Mouse (Mus musculus) MEL (cell line): ENCODE results near the gene Gm6583. TPM values are rescaled to one million over a fixed set of nuclear protein-coding genes. Genes with fewer than 3 reads are reported as not detected.

Experiments used
- DNase-seq: peaks from one replicate; pipeline ENCODE4 v3.0.0; 2011; ENCODE audit warnings: low read depth, low spot score
- H3K27ac ChIP-seq: 2 replicates; pipeline ENCODE4 v1.5.1; 2012; ENCODE audit warnings: low read depth, mild to moderate bottlenecking, control low read depth, low read length, moderate library complexity; ENCODE audit not compliant: control insufficient read depth
- H3K27me3 ChIP-seq, 2 experiments: fragments of 150-350 bp in 1 of 2; sonication (generic) in 1 of 2; 2 replicates each; pipeline ENCODE4 v1.6.1; 2012; ENCODE audit warnings: low read length in 2 of 2, mild to moderate bottlenecking in 2 of 2, improper control_type of control experiment in 1 of 2, moderate library complexity in 1 of 2; ENCODE audit not compliant: insufficient read depth in 2 of 2, control insufficient read depth in 1 of 2
- H3K36me3 ChIP-seq, 2 experiments: 2 replicates each; pipeline ENCODE4 v1.6.1; 2012 to 2014; ENCODE audit warnings: low read length in 2 of 2, improper control_type of control experiment in 1 of 2, inconsistent platforms in 1 of 2, mild to moderate bottlenecking in 1 of 2; ENCODE audit not compliant: insufficient read depth in 2 of 2, control insufficient read depth in 1 of 2
- H3K4me1 ChIP-seq, 2 experiments: fragments of 150-350 bp in 1 of 2; sonication (generic) in 1 of 2; 2 replicates each; pipeline ENCODE4 v1.6.1; 2012; ENCODE audit warnings: low read length in 2 of 2, improper control_type of control experiment in 1 of 2, mild to moderate bottlenecking in 1 of 2; ENCODE audit not compliant: insufficient read depth in 2 of 2, control insufficient read depth in 1 of 2
- H3K4me3 ChIP-seq, 2 experiments: fragments of 150-350 bp in 1 of 2; sonication (generic) in 1 of 2; 2 replicates each; pipeline ENCODE4 v1.5.1; 2012; ENCODE audit warnings: low read depth in 2 of 2, low read length in 2 of 2, mild to moderate bottlenecking in 2 of 2, moderate library complexity in 2 of 2, control low read depth in 1 of 2, improper control_type of control experiment in 1 of 2; ENCODE audit not compliant: control insufficient read depth in 1 of 2, insufficient read depth in 1 of 2
- H3K79me2 ChIP-seq: 2 replicates; pipeline ENCODE4 v1.6.1; 2012; ENCODE audit warnings: mild to moderate bottlenecking, low read length, moderate library complexity; ENCODE audit not compliant: control insufficient read depth, poor library complexity, insufficient read depth
- H3K9ac ChIP-seq: 2 replicates; pipeline ENCODE4 v1.6.1; 2012; ENCODE audit warnings: low read depth, mild to moderate bottlenecking, control low read depth, low read length, moderate library complexity; ENCODE audit not compliant: control insufficient read depth, poor library complexity, severe bottlenecking
- H3K9me3 ChIP-seq: fragments of 150-350 bp; sonication (generic); replicated peaks from 2 replicates; pipeline ENCODE4 v1.6.1; 2012; ENCODE audit warnings: mild to moderate bottlenecking, low read length, improper control_type of control experiment, moderate library complexity; ENCODE audit not compliant: insufficient read depth
- BHLHE40 ChIP-seq: IDR thresholded peaks from 2 replicates; pipeline ENCODE4 v1.6.1; 2012; ENCODE audit warnings: low read depth, mild to moderate bottlenecking, inconsistent platforms, low read length, improper control_type of control experiment, borderline replicate concordance
- CHD1 ChIP-seq: IDR thresholded peaks from 2 replicates; pipeline ENCODE4 v1.6.1; 2012; ENCODE audit warnings: low read depth, mild to moderate bottlenecking, inconsistent platforms, low read length, improper control_type of control experiment
- CHD2 ChIP-seq: IDR thresholded peaks from 2 replicates; pipeline ENCODE4 v1.6.1; 2011; ENCODE audit warnings: low read length, improper control_type of control experiment
- CTCF ChIP-seq, 3 experiments: IDR thresholded peaks in 2 of 3; conservative IDR thresholded peaks in 1 of 3; 2 replicates each; pipeline ENCODE4 v1.5.1; 2011 to 2012; ENCODE audit warnings: low read length in 3 of 3, low read depth in 2 of 3, mild to moderate bottlenecking in 2 of 3, improper control_type of control experiment in 1 of 3, inconsistent platforms in 1 of 3, mixed read lengths in 1 of 3, moderate library complexity in 1 of 3; ENCODE audit not compliant: control insufficient read depth in 1 of 3, insufficient read depth in 1 of 3, poor library complexity in 1 of 3, severe bottlenecking in 1 of 3
- EP300 ChIP-seq, 2 experiments: IDR thresholded peaks; 2 replicates each; pipeline ENCODE4 v1.6.1; 2011; ENCODE audit warnings: improper control_type of control experiment in 2 of 2, low read length in 2 of 2, low read depth in 1 of 2, mild to moderate bottlenecking in 1 of 2
- ETS1 ChIP-seq: IDR thresholded peaks from 2 replicates; pipeline ENCODE4 v1.6.1; 2012; ENCODE audit warnings: low read depth, mild to moderate bottlenecking, inconsistent platforms, low read length, improper control_type of control experiment, moderate library complexity
- GATA1 ChIP-seq: IDR thresholded peaks from 2 replicates; pipeline ENCODE4 v1.6.1; 2011; ENCODE audit warnings: low read depth, low read length, improper control_type of control experiment
- JUND ChIP-seq: IDR thresholded peaks from 2 replicates; pipeline ENCODE4 v1.6.1; 2011; ENCODE audit warnings: low read depth, mild to moderate bottlenecking, improper control_type of control experiment, low read length
- MAX ChIP-seq: IDR thresholded peaks from 2 replicates; pipeline ENCODE4 v1.6.1; 2011; ENCODE audit warnings: low read length, improper control_type of control experiment
- MEF2A ChIP-seq: IDR thresholded peaks from 2 replicates; pipeline ENCODE4 v1.6.1; 2014; ENCODE audit warnings: low read depth, mild to moderate bottlenecking, inconsistent platforms, low read length, improper control_type of control experiment; ENCODE audit not compliant: poor library complexity, insufficient replicate concordance, severe bottlenecking; ENCODE audit errors: extremely low read depth
- MXI1 ChIP-seq: IDR thresholded peaks from 2 replicates; pipeline ENCODE4 v1.6.1; 2011; ENCODE audit warnings: mild to moderate bottlenecking, low read depth, low read length, improper control_type of control experiment
- MYC ChIP-seq: IDR thresholded peaks from 2 replicates; pipeline ENCODE4 v1.6.1; 2011; ENCODE audit warnings: low read depth, mild to moderate bottlenecking, low read length, improper control_type of control experiment, moderate library complexity
- NELFE ChIP-seq: IDR thresholded peaks from 2 replicates; pipeline ENCODE4 v1.6.1; 2011; ENCODE audit warnings: low read depth, low read length, improper control_type of control experiment
- NRF1 ChIP-seq: IDR thresholded peaks from 2 replicates; pipeline ENCODE4 v1.6.1; 2014; ENCODE audit warnings: low read depth, mild to moderate bottlenecking, inconsistent platforms, low read length, improper control_type of control experiment, moderate library complexity; ENCODE audit not compliant: poor library complexity, insufficient read depth, severe bottlenecking
- POLR2A ChIP-seq, 2 experiments: IDR thresholded peaks; 2 replicates each; pipeline ENCODE4 v1.6.1; 2011 to 2012; ENCODE audit warnings: low read length in 2 of 2, mild to moderate bottlenecking in 2 of 2, control low read depth in 1 of 2, improper control_type of control experiment in 1 of 2, low read depth in 1 of 2, moderate library complexity in 1 of 2; ENCODE audit not compliant: control insufficient read depth in 1 of 2, insufficient read depth in 1 of 2, poor library complexity in 1 of 2
- POLR2AphosphoS2 ChIP-seq: IDR thresholded peaks from 2 replicates; pipeline ENCODE4 v1.6.1; 2011; ENCODE audit warnings: low read length, improper control_type of control experiment
- TAL1 ChIP-seq: IDR thresholded peaks from 2 replicates; pipeline ENCODE4 v1.6.1; 2012; ENCODE audit warnings: mild to moderate bottlenecking, inconsistent platforms, low read length, moderate library complexity, mixed read lengths
- TCF12 ChIP-seq: IDR thresholded peaks from 2 replicates; pipeline ENCODE4 v1.6.1; 2014; ENCODE audit warnings: low read depth, mild to moderate bottlenecking, inconsistent platforms, low read length, improper control_type of control experiment, moderate library complexity
- UBTF ChIP-seq: IDR thresholded peaks from 2 replicates; pipeline ENCODE4 v1.6.1; 2012; ENCODE audit warnings: low read depth, mild to moderate bottlenecking, inconsistent platforms, low read length, improper control_type of control experiment, moderate library complexity, borderline replicate concordance; ENCODE audit not compliant: insufficient read depth
- ZC3H11A ChIP-seq: IDR thresholded peaks from 2 replicates; pipeline ENCODE4 v1.6.1; 2012; ENCODE audit warnings: low read depth, mild to moderate bottlenecking, inconsistent platforms, low read length, improper control_type of control experiment
- ZKSCAN1 ChIP-seq: IDR thresholded peaks from 2 replicates; pipeline ENCODE4 v1.6.1; 2012; ENCODE audit warnings: low read depth, mild to moderate bottlenecking, inconsistent platforms, low read length, improper control_type of control experiment, moderate library complexity
- ZNF384 ChIP-seq: IDR thresholded peaks from 2 replicates; pipeline ENCODE4 v1.6.1; 2012; ENCODE audit warnings: low read depth, mild to moderate bottlenecking, inconsistent platforms, low read length, improper control_type of control experiment
- polyA plus RNA-seq, 2 experiments: library from polyadenylated mRNA; stranded (reverse) in 1 of 2; unstranded in 1 of 2; fragments of >175 nt in 1 of 2; fragments of >200 nt in 1 of 2; gene quantifications; 2 replicates each; pipeline versions ENCODE4 v1.2.1 to v1.2.4; 2012; ENCODE audit warnings: low replicate concordance in 2 of 2, low read depth in 1 of 2; ENCODE audit not compliant: insufficient read length in 2 of 2, insufficient read depth in 1 of 2, missing spikeins in 1 of 2
- total RNA-seq: library from RNA; depleted of rRNA; stranded (reverse); fragments of 300-350 nt; gene quantifications from 2 replicates; pipeline ENCODE4 v1.2.3, GENCODE M21; 2012

Gene Gm6583
- total and polyA plus RNA-seq, 3 experiments = 0.04 to 0.11 TPM; not detected in 1

DNA sequence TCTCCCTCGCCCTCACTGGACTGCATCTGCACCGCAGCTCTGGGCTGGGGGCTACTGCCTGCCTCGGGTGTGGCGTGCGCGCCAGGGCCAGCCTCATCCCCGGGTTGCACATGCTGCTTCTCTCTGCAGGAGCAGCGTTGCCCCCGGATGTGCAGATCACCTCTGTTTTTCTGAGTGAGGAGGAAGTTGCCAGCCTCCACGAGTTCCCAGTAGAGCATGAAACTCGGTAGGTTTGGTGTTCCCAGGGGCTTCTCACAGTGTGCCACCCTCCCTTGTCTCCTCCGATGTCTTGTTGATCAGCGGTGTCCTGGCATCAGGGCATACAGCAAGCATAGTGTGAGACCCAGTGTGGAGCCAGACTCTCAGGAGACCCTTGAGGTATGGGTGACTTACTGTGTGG, 13.5 kb upstream of the Gm6583 start:
- Histone ChIP-seq H3K9me3 (no peaks in the 10 kb centered on the region), H3K9ac (no peak overlapping the region), H3K4me3 (no peak overlapping the region), H3K79me2 (no peaks in the 10 kb centered on the region), H3K4me1 (no peaks in the 10 kb centered on the region)
- DNase-seq = no peak
- TF ChIP-seq GATA1 (no peak), TAL1 (no peak), ZNF384 (no peak), ZC3H11A (no peak), BHLHE40 (no peak), NRF1 (no peak), CTCF (IDR thresholded peaks at IDR 0.05 in 2 of 3, conservative IDR thresholded peaks at IDR 0.05 in 1 of 3; ENCODE audit: control insufficient read depth in 1 of 3, insufficient read depth in 1 of 3, low read depth in 2 of 3, low read length in 3 of 3, poor library complexity in 1 of 3, severe bottlenecking in 1 of 3) (no peak)
- TF ChIP-seq, all 39 proteins: peak for 0
- H3K27ac ChIP-seq = no peak overlapping the region
- no peaks in the 10 kb centered on the region for H3K27me3 ChIP-seq
- no peaks in the 10 kb centered on the region; a peak in 1 of 4 replicates for H3K36me3 ChIP-seq

DNA sequence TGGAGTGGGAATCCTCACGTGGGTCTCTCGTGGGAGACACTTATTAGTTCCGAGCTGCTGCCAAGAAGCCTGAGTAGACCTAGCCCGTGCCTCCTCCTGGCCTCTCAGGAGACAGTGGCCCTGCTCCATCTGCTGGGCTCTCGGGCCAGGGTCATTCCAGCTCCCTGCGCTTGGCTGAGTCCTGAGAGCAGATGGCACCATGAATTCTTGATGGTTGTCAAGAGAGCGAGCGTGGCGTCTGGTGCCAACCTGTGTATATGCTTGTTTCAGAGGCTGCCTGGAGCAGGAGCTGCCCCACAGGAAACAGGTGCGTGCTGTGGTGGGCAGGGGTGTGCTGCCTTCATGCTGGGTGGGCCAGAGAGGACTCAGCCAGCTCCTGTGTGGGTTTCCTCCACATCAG, 12.8 kb upstream of the Gm6583 start:
- no peaks in the 10 kb centered on the region for H3K27me3 ChIP-seq
- no peak overlapping the region for H3K9ac ChIP-seq
- H3K4me3 ChIP-seq = no peak overlapping the region
- TF ChIP-seq MAX (no peak), MEF2A (no peak), NELFE (no peak), UBTF (no peak), ZC3H11A (no peak), TCF12 (no peak), ETS1 (no peak), ZKSCAN1 (no peak), JUND (no peak), CTCF (IDR thresholded peaks at IDR 0.05 in 2 of 3, conservative IDR thresholded peaks at IDR 0.05 in 1 of 3; ENCODE audit: control insufficient read depth in 1 of 3, insufficient read depth in 1 of 3, low read depth in 2 of 3, low read length in 3 of 3, poor library complexity in 1 of 3, severe bottlenecking in 1 of 3) (no peak), CHD1 (no peak), POLR2AphosphoS2 (no peak), EP300 (IDR thresholded peaks at IDR 0.05; ENCODE audit: low read depth in 1 of 2, low read length in 2 of 2) (no peak), POLR2A (IDR thresholded peaks at IDR 0.05; ENCODE audit: control insufficient read depth in 1 of 2, insufficient read depth in 1 of 2, low read depth in 1 of 2, low read length in 2 of 2, poor library complexity in 1 of 2) (no peak), MXI1 (no peak), CHD2 (no peak), MYC (no peak), BHLHE40 (no peak)
- no peaks in the 10 kb centered on the region for H3K9me3 ChIP-seq
- no peaks in the 10 kb centered on the region; a peak in 1 of 4 replicates for H3K36me3 ChIP-seq
- no peaks in the 10 kb centered on the region for H3K79me2 ChIP-seq
- no peaks in the 10 kb centered on the region for H3K4me1 ChIP-seq
- H3K27ac ChIP-seq = no peak overlapping the region
- no peak for DNase-seq
